Mouse (Mus musculus): ENCODE results near the gene Hadhb.

Hadhb gene

GRCm38 (mm10) chr5:30154474-30155394, at the start of gene Hadhb, which contains the start of gene Hadha:
TSS of gene Hadhb (plus strand) at chr5:30155248.
TSS of gene Hadha (minus strand) at chr5:30155162.
- DNase-seq (ENCODE audit: low read depth, low spot score): peak; percentile 69

GRCm38 (mm10) chr5:30105668-30106300, 49.3 kb upstream of the Hadhb start, which contains the start of gene 3110082J24Rik:
TSS of gene 3110082J24Rik (minus strand) at chr5:30106086.
- no peak for DNase-seq (ENCODE audit: low read depth, low spot score)

GRCm38 (mm10) chr5:30106756-30107155, 48.3 kb upstream of the Hadhb start:
- DNase-seq (ENCODE audit: low read depth, low spot score): no peak

DNA sequence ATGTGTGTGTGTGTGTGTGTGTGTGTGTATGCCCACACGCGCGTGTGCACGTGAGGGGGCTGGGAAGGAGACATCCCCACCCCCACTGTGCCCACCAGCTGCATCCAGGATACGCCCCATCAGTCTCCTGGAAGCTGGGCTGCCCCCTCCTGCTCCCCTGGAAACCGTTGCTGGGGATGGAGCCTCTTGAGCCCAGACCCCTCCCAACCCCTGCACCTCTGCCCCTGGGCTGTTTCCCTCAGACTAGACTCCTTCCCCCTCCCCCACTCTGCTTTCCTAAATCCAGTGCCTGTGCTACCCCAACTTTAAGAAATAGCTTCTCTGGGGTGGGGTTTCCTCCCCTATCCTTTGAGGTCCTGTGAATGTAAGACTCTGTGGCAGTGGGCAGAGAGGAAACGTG, 47.9 kb upstream of the Hadhb start:
- DNase-seq (ENCODE audit: low read depth, low spot score): no peak

GRCm38 (mm10) chr5:30107611-30108041, 47.4 kb upstream of the Hadhb start:
- DNase-seq (ENCODE audit: low read depth, low spot score): no peak

DNA sequence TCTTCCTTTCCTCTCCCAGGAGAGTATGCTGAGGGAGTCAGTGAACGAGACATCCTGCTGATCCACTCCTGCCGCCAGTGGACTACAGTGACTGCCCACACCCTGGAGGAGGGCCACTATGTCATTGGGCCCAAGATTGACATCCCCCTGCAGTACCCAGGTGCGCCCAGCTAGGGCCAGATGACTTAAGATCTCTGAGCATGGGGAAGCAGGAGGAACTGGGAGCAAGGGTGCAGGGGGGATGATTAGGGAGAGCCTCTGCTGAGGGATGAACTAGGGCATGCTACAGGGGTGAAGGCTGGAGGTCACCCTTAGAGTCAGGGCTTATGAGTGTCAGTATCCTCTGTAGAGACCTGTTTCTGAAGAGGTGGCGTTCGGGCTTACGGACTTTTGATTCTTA, 46.8 kb upstream of the Hadhb start:
- no peak for DNase-seq (ENCODE audit: low read depth, low spot score)

- DNase-seq (ENCODE audit: low read depth, low spot score): no peak
Observed at GRCm38 (mm10) chr5:30109899-30110298, 45.1 kb upstream of the Hadhb start.

DNA sequence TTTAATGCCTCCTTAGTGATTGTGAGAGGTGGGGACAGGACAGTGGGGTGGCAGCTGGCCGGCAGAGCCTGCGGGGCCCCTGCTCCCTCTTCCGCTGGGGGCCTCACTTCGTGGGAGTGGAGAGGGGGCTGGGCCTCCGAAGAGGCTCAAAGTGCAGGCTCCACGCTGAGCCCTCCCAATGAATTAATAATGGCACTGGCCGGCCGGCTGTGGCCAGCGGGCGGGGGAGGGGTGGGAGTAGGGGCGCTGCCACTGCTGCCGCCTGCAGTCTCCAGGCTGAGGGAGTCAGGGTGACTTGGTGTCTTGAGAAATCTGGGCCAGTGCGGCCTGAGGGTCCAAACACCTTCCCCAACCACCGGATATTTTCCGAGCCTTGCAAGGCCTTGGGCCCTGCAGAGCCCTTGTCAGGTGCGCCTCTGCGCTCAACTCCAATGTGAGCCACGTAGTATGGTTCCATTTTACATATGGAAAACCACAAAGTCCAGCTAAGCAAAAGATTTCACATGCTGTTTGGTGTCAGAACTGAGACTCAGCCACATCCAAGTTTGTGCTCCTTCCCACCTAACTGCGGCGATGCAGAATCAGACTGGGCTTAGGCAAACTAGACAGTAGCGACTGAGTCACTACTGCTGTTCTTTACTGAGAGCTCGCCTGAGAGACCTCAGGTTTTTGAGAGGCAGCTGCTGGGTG, 44.5 kb upstream of the Hadhb start:
- DNase-seq (ENCODE audit: low read depth, low spot score): no peak

- DNase-seq (ENCODE audit: low read depth, low spot score): no peak
Observed at GRCm38 (mm10) chr5:30111126-30111525, 43.9 kb upstream of the Hadhb start.

DNA sequence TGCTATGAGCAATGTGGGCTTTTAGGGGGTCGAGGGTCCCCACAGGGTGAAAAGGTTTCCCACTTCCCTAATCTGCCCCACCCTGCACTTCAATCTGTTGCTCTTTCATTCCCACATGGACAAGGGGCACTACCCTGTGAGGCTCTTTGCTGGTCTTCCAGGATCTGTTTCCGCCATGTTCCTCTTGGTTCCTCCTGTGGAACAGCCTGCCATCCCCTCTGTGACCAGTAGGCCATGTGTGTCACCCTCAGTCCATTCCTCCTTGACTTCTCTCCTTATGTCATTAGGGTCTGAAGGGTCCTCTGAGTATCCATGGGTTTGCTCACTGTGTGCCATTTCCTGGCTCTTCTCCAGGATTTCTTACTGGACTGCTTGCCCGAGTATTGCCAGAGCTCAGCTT, 43.3 kb upstream of the Hadhb start:
- DNase-seq (ENCODE audit: low read depth, low spot score): no peak

- DNase-seq (ENCODE audit: low read depth, low spot score): no peak
Observed at GRCm38 (mm10) chr5:30112533-30113068, 42.4 kb upstream of the Hadhb start.

DNA sequence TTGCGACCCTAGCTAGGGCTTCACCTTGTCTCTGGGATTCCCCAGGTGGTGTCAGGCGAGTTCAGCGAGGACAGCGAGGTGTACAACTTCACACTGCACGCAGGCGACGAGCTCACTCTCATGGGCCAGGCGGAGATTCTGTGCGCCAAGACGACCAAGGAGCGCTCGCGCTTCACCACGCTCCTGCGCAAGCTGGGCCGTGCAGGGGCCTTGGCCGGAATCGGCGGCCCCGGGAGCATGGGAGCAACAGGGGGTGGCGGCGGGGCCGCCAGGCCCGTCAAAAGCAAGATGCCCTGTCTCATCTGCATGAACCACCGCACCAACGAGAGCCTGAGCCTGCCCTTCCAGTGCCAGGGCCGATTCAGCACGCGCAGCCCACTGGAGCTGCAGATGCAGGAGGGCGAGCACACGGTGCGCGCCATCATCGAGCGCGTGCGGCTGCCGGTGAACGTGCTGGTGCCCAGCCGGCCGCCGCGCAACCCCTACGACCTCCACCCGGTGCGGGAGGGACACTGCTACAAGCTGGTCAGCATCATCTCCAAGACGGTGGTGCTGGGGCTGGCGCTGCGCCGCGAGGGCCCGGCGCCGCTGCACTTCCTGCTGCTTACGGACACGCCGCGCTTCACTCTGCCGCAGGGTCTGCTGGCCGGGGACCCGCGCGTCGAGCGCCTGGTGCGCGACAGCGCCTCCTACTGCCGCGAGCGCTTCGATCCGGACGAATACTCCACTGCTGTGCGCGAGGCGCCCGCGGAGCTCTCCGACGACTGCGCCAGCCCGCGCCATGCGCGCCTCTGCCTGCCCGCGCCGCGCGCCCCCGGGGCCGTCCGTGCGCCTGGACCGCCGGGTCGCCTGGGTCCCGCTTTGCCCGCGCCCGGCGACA, 40.9 kb upstream of the Hadhb start:
- DNase-seq (ENCODE audit: low read depth, low spot score): no peak

GRCm38 (mm10) chr5:30114761-30115140, 40.3 kb upstream of the Hadhb start:
- no peak for DNase-seq (ENCODE audit: low read depth, low spot score)

GRCm38 (mm10) chr5:30115718-30116117, 39.3 kb upstream of the Hadhb start:
- DNase-seq (ENCODE audit: low read depth, low spot score): no peak

DNA sequence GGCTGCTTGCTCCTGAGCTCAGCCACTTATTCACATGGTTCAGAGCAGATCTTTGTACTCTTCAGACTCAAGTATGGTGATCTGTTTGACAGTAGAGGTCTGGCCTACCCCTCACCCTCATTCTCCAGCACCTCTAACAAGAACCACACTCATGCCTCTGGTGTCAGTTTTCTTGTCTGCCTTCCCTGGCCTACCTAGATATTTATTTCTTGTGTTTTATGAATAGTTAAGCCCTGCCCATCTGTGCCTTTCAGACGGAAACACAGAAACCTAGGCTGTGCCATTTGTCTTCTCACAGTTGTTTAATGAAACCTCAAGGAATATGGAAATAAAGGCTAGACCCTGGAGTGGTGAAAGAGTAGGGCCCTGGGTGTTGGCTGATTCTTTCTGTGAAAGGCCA, 37.0 kb upstream of the Hadhb start:
- DNase-seq (ENCODE audit: low read depth, low spot score): no peak

GRCm38 (mm10) chr5:30119163-30119562, 35.9 kb upstream of the Hadhb start:
- DNase-seq (ENCODE audit: low read depth, low spot score): no peak

GRCm38 (mm10) chr5:30120106-30120505, 34.9 kb upstream of the Hadhb start:
- DNase-seq (ENCODE audit: low read depth, low spot score): no peak

- no peak for DNase-seq (ENCODE audit: low read depth, low spot score)
Observed at GRCm38 (mm10) chr5:30122481-30122880, 32.6 kb upstream of the Hadhb start.

- no peak for DNase-seq (ENCODE audit: low read depth, low spot score)
Observed at GRCm38 (mm10) chr5:30125587-30125986, 29.5 kb upstream of the Hadhb start.

DNA sequence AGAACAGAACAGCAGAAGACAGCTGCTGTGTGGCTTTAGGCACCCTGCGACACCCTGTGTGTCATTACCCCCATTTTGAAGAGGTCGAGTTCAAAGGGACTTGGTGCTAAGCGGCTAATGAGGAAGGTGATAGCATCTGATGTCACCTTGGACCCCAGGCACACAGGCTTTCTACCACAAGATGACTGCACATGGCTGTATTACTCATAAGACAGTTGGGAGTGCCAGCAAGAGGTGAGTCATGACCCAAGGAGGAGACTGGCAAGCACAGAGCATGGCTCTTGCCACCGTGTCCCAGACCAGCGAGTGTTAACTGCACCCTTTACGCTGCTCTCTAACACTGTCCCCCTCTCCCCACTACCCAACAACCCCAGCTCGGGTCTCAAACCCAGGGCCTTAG, 28.3 kb upstream of the Hadhb start:
- DNase-seq (ENCODE audit: low read depth, low spot score): no peak
